Mouse (Mus musculus) embryonic facial prominence, embryonic 15.5 days (tissue): Measurements from ENCODE around the gene Dclk1. TPM values are rescaled to one million over a fixed set of nuclear protein-coding genes. Genes with fewer than 3 reads are reported as not detected.

ENCODE experiments used
- ATAC-seq: fragments of 200-750 bp; cut with Nextera tagmentation; 2 replicates; pipeline ENCODE4 v1.8.0; 2017; ENCODE audit warnings: low read depth, moderate TSS enrichment; ENCODE audit not compliant: insufficient number of reproducible peaks, low FRiP score, low TSS enrichment
- H3K27ac ChIP-seq: fragments of 300-500 bp; sonication (generic); replicated peaks from 2 replicates; pipeline ENCODE4 v1.5.1; 2015; ENCODE audit warnings: mild to moderate bottlenecking, inconsistent platforms
- H3K27me3 ChIP-seq: fragments of 300-500 bp; sonication (generic); 2 replicates; pipeline ENCODE4 v1.6.1; 2015; ENCODE audit warnings: inconsistent platforms
- H3K36me3 ChIP-seq: fragments of 300-500 bp; sonication (generic); 2 replicates; pipeline ENCODE4 v1.6.1; 2015; ENCODE audit warnings: mild to moderate bottlenecking, inconsistent platforms
- H3K4me1 ChIP-seq: fragments of 300-500 bp; sonication (generic); 2 replicates; pipeline ENCODE4 v1.6.1; 2015; ENCODE audit warnings: inconsistent platforms
- H3K4me2 ChIP-seq: fragments of 300-500 bp; sonication (generic); replicated peaks from 2 replicates; pipeline ENCODE4 v1.6.1; 2015; ENCODE audit warnings: mild to moderate bottlenecking, inconsistent platforms
- H3K4me3 ChIP-seq: fragments of 300-500 bp; sonication (generic); replicated peaks from 2 replicates; pipeline ENCODE4 v1.5.1; 2015; ENCODE audit warnings: mild to moderate bottlenecking, inconsistent platforms
- H3K9ac ChIP-seq: fragments of 300-500 bp; sonication (generic); 2 replicates; pipeline ENCODE4 v1.6.1; 2015; ENCODE audit warnings: inconsistent platforms
- H3K9me3 ChIP-seq: fragments of 300-500 bp; sonication (generic); replicated peaks from 2 replicates; pipeline ENCODE4 v1.6.1; 2016; ENCODE audit warnings: inconsistent platforms
- WGBS: fragments of 180-500 bp; shearing (Covaris S2); methylation state at CpG from one replicate; pipeline ENCODE4 v1.1.7; 2015; 5-methylcytosine and 5-hydroxymethylcytosine counted together
- polyA plus RNA-seq: library from polyadenylated mRNA; unstranded; fragments of >200 nt; fragmentation: Nextera tagmentation; extraction: Ambion mirVana; gene quantifications from 2 replicates; pipeline ENCODE4 v1.2.1, GENCODE M21; 2015

Gene Dclk1
- polyA plus RNA-seq, 1 experiment from 2014 or later: 64.6 TPM

DNA sequence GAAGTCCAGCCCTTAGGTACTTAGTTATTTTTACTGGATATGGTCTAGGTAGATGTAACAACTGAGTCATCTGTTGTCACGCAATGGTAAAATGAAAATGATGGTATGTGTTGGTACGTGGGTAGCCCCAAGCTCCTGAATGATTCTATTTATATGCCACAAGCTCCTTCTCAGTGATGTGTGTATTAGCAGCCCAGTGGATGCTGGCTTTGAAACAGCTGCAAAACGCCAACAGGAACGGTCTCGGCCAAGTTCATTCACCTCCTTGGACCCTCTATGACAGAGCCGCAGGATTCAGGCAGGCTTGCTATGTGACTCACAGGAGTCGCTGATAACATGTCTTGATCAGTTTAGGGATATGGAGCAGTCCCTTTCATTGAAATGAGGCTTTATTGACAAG lies 268.0 kb downstream of the Dclk1 start:
- ATAC-seq: no peak
- no peaks in the 10 kb centered on the region for H3K9me3 ChIP-seq
- no peak overlapping the region for H3K9ac ChIP-seq
- H3K27ac ChIP-seq: peak overlapping the region; percentile 44; the same call in 1 of the 2 replicates
- H3K4me2 ChIP-seq: no peak overlapping the region
- H3K36me3 ChIP-seq: peaks cover 6% of the 10 kb centered on the region; the same call in 1 of the 2 replicates
- no peak overlapping the region for H3K4me3 ChIP-seq
- no peaks in the 10 kb centered on the region for H3K27me3 ChIP-seq
- WGBS: 85% methylated on average over 7 of the region's 7 CpGs
- no peaks in the 10 kb centered on the region for H3K4me1 ChIP-seq

DNA sequence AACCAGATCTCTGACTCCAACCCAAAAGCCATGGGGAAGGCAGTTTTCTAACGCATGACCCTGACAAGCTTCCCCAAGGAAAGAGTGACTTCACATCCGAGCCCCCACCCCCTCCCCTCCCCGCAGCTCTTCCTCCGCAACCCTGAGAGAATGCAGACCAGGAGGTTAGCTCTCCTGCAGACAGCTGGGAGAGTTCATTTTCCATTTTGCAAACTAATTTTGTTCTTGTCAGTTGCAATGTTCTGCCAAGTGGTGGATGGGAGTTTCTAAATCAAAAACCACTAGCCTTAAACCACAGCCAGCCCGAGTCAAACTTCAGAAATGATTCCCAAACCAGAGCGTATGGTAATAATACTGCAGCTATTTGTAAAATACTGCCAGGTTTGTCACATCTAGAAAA lies 269.5 kb downstream of the Dclk1 start:
- H3K36me3 ChIP-seq: peaks cover 6% of the 10 kb centered on the region; the same call in 1 of the 2 replicates
- 26% methylated on average over 6 of the region's 6 CpGs for WGBS
- peak; percentile 62 for ATAC-seq
- no peak overlapping the region for H3K4me2 ChIP-seq
- no peak overlapping the region for H3K9ac ChIP-seq
- H3K4me1 ChIP-seq: 0 out of 2 replicates have a peak, but pooled peaks cover 2% of the 10 kb centered on the region
- no peaks in the 10 kb centered on the region for H3K27me3 ChIP-seq
- H3K27ac ChIP-seq: peak overlapping the region; percentile 60
- no peaks in the 10 kb centered on the region for H3K9me3 ChIP-seq
- no peak overlapping the region for H3K4me3 ChIP-seq

DNA sequence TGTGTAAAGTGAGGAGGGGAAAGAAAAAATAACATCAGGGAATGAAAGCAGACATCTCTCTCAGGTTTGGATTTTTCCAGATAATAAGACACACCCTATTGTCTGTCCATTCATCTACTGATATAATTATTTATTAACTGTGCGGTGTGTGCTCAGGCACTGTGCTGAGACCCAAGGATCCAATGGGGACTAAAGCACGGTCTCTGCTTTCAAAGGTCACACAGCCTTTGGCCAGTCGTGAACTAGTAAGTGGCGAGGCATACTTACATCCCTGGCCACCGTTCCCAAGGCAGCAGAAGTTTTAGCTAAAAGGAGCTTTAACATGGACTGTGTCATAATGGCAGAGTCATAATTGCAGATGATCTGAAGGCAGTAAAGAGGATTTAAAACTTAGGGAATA lies 273.8 kb downstream of the Dclk1 start:
- no peak overlapping the region for H3K4me3 ChIP-seq
- no peak for ATAC-seq
- no peak overlapping the region for H3K9ac ChIP-seq
- no peaks in the 10 kb centered on the region for H3K27me3 ChIP-seq
- WGBS: 64% methylated on average over 5 of the region's 5 CpGs
- no peaks in the 10 kb centered on the region for H3K36me3 ChIP-seq
- H3K4me1 ChIP-seq: 0 out of 2 replicates have a peak, but pooled peaks cover 6% of the 10 kb centered on the region
- H3K27ac ChIP-seq: no peak overlapping the region
- no peaks in the 10 kb centered on the region for H3K9me3 ChIP-seq
- H3K4me2 ChIP-seq: no peak overlapping the region

DNA sequence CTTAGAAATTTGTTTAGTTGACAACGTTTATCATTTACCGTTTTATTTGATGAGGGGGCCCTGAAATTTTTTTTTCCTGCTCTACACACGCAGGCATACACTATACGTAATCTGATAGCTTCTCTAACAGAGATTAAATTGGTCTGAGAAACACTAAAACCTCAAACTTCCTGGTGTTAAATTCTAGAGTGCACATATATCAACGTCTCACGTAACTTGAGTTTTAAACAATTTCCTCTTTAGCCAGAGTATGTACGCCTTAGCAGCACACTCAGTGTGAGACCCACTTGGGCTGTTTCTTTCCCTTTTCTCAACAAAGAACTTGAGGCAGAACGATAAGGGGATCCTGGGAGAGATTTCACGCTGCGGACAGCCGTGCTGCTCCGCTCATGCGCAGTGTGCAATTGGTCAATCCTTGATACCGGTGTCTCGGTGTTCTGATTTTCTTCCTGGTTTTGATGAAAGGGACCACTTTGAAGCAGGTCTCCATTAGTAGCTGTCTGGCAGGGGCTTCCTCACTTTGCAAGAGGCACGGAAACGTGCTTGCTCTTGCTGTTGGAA lies 275.4 kb downstream of the Dclk1 start:
- Histone ChIP-seq H3K4me1 (0 out of 2 replicates have a peak, but pooled peaks cover 12% of the 10 kb centered on the region), H3K27me3 (no peaks in the 10 kb centered on the region), H3K4me3 (peak overlapping the region; percentile 8; the same call in 1 of the 2 replicates), H3K9ac (no peak overlapping the region), H3K9me3 (no peaks in the 10 kb centered on the region), H3K27ac (peak overlapping the region; percentile 8; the same call in 1 of the 2 replicates), H3K36me3 (no peaks in the 10 kb centered on the region), H3K4me2 (peak overlapping the region; percentile 24)
- WGBS: 39% methylated on average over 17 of the region's 17 CpGs
- ATAC-seq: no peak

DNA sequence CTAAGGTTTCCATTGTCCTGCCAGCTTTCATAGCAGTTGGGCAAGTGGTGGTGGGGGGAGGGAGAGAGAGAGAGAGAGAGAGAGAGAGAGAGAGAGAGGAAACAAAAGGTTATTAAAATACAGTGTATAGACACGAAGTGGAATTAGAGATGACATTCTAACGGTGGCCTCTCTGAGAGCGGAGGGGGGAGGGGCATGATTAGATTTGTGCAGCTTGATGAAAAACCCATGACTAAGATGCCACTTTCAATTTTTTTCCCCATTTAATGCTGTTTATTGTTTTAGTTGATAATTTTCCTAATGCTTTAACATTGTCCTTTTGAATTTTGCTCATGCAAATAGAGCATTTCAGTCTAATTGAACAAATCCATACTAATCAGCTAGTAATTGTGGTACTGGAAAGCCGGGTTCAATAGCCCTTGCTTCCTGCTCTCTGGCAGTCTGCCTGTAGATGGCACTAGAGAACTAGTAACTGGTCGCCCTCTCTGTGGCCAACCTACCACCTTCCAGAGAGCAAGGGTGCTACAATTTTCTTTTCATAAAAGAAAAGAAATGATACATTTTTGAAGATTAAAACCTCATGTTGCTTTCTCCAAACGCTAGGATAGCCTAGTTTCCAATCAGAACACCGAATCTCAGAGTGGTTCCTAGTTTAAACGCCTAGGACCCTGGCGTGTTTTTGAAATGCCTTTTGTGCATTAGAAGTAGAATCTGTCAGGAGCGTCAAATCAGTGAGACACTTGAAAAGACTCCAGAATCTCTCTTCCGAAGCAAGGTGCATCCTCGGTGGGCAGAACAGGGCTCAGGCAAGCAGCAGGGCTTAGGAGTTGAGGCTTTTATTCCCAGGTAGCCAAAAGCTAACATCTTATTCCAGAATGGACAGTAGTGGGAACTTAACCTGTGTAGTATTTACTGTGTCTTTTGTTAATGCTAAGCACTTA lies 278.3 kb downstream of the Dclk1 start:
- Histone ChIP-seq H3K9ac (no peak overlapping the region), H3K27ac (no peak overlapping the region), H3K4me1 (peaks cover 22% of the 10 kb centered on the region), H3K9me3 (no peaks in the 10 kb centered on the region), H3K27me3 (no peaks in the 10 kb centered on the region), H3K36me3 (no peaks in the 10 kb centered on the region), H3K4me2 (no peak overlapping the region), H3K4me3 (no peak overlapping the region)
- WGBS: 8% methylated on average over 12 of the region's 12 CpGs
- 0 out of 2 replicates have a peak, but pooled peaks have one; percentile 58 for ATAC-seq

DNA sequence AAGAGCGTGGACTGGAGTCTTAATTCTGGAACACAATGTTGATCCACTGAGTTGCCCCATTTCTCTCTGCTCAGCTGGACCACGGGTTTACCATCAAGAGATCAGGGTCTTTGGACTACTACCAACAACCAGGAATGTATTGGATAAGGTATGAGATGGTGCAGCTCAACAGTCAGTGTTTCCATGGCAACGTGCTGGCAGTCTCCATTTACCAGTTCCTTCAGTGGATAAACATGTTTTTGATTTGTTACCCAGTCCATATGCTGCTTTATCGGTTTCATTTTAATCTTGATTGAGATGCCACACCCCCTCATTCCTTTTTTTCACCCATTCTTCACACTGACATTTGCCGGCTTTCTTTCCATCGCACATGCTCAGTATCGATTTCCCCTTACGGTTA lies 279.6 kb downstream of the Dclk1 start:
- Histone ChIP-seq H3K9me3 (no peaks in the 10 kb centered on the region), H3K27me3 (no peaks in the 10 kb centered on the region), H3K4me1 (peaks cover 20% of the 10 kb centered on the region), H3K9ac (no peak overlapping the region), H3K36me3 (no peaks in the 10 kb centered on the region), H3K27ac (no peak overlapping the region), H3K4me2 (no peak overlapping the region), H3K4me3 (no peak overlapping the region)
- WGBS: 51% methylated on average over 8 of the region's 8 CpGs
- ATAC-seq: no peak

DNA sequence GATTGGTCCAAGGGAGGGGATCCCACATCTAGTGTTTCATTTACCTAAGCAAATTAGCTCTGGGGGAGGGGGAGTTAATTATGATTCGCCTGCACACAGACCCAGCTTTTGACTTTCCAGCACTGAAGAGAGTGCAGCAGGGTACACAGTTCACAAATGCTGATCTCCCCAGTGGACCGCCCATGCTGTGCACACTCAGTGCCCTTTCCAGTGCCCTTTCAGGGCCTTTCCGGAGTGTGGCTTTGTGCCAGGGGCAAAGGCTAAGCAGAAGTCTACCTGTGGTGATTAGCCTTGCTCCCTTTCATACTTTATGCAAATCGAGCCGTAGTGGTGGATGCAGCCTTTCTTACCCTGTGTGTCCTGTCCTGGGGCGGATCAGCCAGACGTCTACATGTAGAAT lies 281.1 kb downstream of the Dclk1 start:
- Histone ChIP-seq H3K27me3 (no peaks in the 10 kb centered on the region), H3K36me3 (no peaks in the 10 kb centered on the region), H3K27ac (no peak overlapping the region), H3K9ac (no peak overlapping the region), H3K4me3 (no peak overlapping the region), H3K4me2 (no peak overlapping the region), H3K9me3 (no peaks in the 10 kb centered on the region), H3K4me1 (peaks cover 16% of the 10 kb centered on the region)
- WGBS: 38% methylated on average over 7 of the region's 7 CpGs
- no peak for ATAC-seq

DNA sequence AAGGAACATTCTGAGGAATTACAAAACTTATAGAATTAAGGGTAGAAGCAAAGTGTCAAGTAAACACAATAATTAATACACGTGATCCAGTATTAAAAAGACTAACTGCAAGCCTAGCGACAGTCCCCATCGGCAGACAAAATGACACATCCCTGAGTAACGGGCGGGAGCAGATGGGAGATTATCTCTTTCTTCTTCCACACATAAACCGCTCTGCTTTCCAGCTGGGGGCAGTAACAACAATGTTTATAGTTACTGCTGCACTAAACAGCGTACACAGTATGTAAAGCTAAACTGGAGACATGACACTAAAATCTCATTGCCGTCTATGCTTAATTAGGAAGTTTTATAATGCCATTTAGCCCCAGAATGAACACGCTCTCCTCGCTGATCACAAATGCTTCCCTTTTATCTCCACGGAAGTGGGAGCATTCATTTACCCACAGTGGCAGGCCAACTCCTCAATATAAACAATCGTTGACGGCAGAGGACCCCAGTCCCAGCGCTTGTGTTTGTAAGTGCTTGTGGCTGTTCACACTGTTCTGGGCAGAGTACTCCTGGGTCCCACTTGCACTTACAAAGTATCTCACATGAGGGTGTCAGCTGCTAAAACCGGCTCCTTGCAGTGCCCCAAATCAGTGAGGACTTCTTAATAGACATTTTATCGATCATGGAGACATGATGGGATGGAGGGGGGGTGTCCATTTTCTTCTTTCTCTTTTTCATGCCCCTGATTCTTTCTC lies 281.7 kb downstream of the Dclk1 start:
- 38% methylated on average over 16 of the region's 16 CpGs for WGBS
- Histone ChIP-seq H3K9ac (no peak overlapping the region), H3K9me3 (no peaks in the 10 kb centered on the region), H3K27ac (no peak overlapping the region), H3K4me3 (no peak overlapping the region), H3K27me3 (no peaks in the 10 kb centered on the region), H3K4me1 (peaks cover 16% of the 10 kb centered on the region), H3K4me2 (no peak overlapping the region), H3K36me3 (no peaks in the 10 kb centered on the region)
- peak; percentile 55 for ATAC-seq

DNA sequence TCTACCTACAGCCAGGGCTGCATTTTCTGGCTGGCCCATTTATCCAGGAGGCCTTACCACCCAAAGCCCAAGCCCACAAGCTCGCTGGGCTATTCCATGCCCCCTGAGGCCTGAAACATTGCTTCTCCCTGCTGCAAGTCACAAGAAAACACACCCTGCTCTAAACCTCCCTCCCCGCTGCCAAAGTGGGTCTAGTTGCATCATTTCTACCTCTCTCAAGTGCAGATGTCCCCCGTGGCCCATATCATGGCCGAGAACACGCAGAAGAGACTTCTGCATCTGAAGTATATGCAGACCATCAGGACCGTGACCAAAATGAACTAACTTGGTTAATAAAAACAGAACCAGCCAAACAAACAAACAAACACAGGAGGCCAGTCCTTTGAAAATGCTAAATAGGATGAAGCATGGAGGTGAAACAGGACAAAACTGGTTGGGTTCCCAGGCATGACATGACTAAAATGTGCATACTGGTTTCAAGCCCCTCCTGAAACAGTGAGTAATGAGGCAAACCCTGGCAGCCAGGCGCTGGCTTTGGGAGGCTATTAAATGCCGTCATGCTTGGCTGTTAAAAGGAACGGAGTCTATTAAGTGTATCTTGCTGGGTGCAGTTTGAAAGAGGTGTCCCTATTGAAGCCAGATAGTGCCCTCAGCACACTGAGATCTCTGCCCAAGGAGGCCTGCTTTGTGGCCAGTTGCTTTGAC lies 282.5 kb downstream of the Dclk1 start:
- Histone ChIP-seq H3K36me3 (no peaks in the 10 kb centered on the region), H3K4me3 (no peak overlapping the region), H3K9me3 (no peaks in the 10 kb centered on the region), H3K27ac (no peak overlapping the region), H3K27me3 (no peaks in the 10 kb centered on the region), H3K4me1 (peaks cover 16% of the 10 kb centered on the region), H3K9ac (no peak overlapping the region), H3K4me2 (no peak overlapping the region)
- ATAC-seq: no peak
- WGBS: 61% methylated on average over 9 of the region's 9 CpGs

DNA sequence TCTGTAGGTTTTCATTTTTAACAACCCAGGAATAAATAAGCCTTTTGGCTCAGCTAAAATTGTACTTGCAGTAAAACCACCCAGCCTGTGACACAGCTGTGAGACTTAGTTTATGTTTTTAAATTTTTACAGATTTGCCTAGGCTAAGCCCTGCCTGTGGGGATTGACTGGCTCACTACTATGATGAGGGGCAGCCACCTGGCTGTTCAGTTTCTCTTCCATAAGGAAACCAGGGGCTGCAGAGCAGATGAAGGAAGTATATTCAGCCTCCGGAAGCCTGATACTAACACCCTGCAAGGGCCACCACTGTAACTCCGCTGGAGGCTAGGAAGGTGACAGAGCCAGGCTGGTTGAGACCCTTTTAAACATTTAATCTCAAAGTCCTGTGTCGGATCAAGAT lies 284.3 kb downstream of the Dclk1 start:
- no peak for ATAC-seq
- no peak overlapping the region for H3K4me2 ChIP-seq
- H3K27ac ChIP-seq: no peak overlapping the region
- no peak overlapping the region for H3K4me3 ChIP-seq
- 77% methylated on average over 3 of the region's 3 CpGs for WGBS
- no peaks in the 10 kb centered on the region for H3K36me3 ChIP-seq
- no peaks in the 10 kb centered on the region for H3K9me3 ChIP-seq
- no peak overlapping the region for H3K9ac ChIP-seq
- no peaks in the 10 kb centered on the region for H3K27me3 ChIP-seq
- H3K4me1 ChIP-seq: peaks cover 24% of the 10 kb centered on the region
